Mouse (Mus musculus) gastrocnemius, postnatal 4 days (tissue): ENCODE measurements around the gene Frs2. TPM values are rescaled to one million over a fixed set of nuclear protein-coding genes. Genes with fewer than 3 reads are reported as not detected.
"Not testable (repeated sequence)": the region's sequence is repeated elsewhere in the genome, so short reads cannot be mapped to it uniquely, and the experiment has no call there.

Experiments
- DNase-seq, 2 experiments: peaks; one replicate each; pipeline ENCODE4 v3.0.0; 2021 to 2022; ENCODE audit warnings: low spot score in 2 of 2, mixed read lengths in 2 of 2
- total RNA-seq, 2 experiments: library from RNA; stranded (reverse); gene quantifications; 2 replicates each; pipeline ENCODE4 v1.2.3; 2021

Gene Frs2
- total RNA-seq, 2 experiments from 2014 or later = 15.4 to 17.7 TPM

GRCm38 (mm10) chr10:117147463-117148360 lies 622 bp downstream of the Frs2 start:
- peak; percentile 20 to 39 for DNase-seq

- no peak for DNase-seq
These were observed 1.9 kb downstream of the Frs2 start for GRCm38 (mm10) chr10:117146421-117146820.

- DNase-seq = no peak
These were observed 2.6 kb downstream of the Frs2 start for GRCm38 (mm10) chr10:117145546-117146265.

- no peak for DNase-seq
These were observed 3.7 kb downstream of the Frs2 start for GRCm38 (mm10) chr10:117144628-117145027.

GRCm38 (mm10) chr10:117144071-117144470 lies 4.3 kb downstream of the Frs2 start:
- no peak for DNase-seq

- DNase-seq = no peak
These were observed 5.0 kb downstream of the Frs2 start for GRCm38 (mm10) chr10:117143311-117143710.

- no peak for DNase-seq
These were observed 6.3 kb downstream of the Frs2 start for GRCm38 (mm10) chr10:117141939-117142552.

- not testable (repeated sequence) for DNase-seq
These were observed 16.8 kb downstream of the Frs2 start for GRCm38 (mm10) chr10:117131506-117131905.

GRCm38 (mm10) chr10:117130037-117130436 lies 18.3 kb downstream of the Frs2 start:
- no peak for DNase-seq

GRCm38 (mm10) chr10:117128693-117129092 lies 19.6 kb downstream of the Frs2 start:
- DNase-seq = no peak

GRCm38 (mm10) chr10:117127480-117127879 lies 20.9 kb downstream of the Frs2 start:
- no peak for DNase-seq

- no peak for DNase-seq
These were observed 21.6 kb downstream of the Frs2 start for GRCm38 (mm10) chr10:117126719-117127118.

- no peak for DNase-seq
These were observed 22.1 kb downstream of the Frs2 start for GRCm38 (mm10) chr10:117126233-117126632.

- DNase-seq = no peak
These were observed 26.9 kb downstream of the Frs2 start for GRCm38 (mm10) chr10:117121448-117121847.

- no peak for DNase-seq
These were observed 28.2 kb downstream of the Frs2 start for GRCm38 (mm10) chr10:117120051-117120666.

GRCm38 (mm10) chr10:117119531-117119930 lies 28.8 kb downstream of the Frs2 start:
- no peak for DNase-seq

GRCm38 (mm10) chr10:117118421-117118831 lies 29.9 kb downstream of the Frs2 start:
- DNase-seq = no peak

GRCm38 (mm10) chr10:117115652-117116051 lies 32.7 kb downstream of the Frs2 start:
- no peak for DNase-seq

- DNase-seq = no peak
These were observed 35.8 kb downstream of the Frs2 start for GRCm38 (mm10) chr10:117112545-117112944.

- DNase-seq = no peak
These were observed 36.9 kb downstream of the Frs2 start for GRCm38 (mm10) chr10:117111455-117111854.

GRCm38 (mm10) chr10:117110271-117110670 lies 38.1 kb downstream of the Frs2 start:
- no peak for DNase-seq
